Mouse (Mus musculus): ENCODE data around the gene Cdh23.

Cdh23 gene

GRCm38 (mm10) chr10:60279290-60279940 lies 416.9 kb downstream of the Cdh23 start:
- peak in 1 of 2 experiments; percentile 42 for DNase-seq

- no peak for DNase-seq
Measured at GRCm38 (mm10) chr10:60278786-60279185, 417.5 kb downstream of the Cdh23 start.

GRCm38 (mm10) chr10:60278006-60278399 lies 418.3 kb downstream of the Cdh23 start:
- no peak for DNase-seq

GRCm38 (mm10) chr10:60277207-60278005 lies 418.9 kb downstream of the Cdh23 start, which contains the start of gene Psap:
Gene Psap, plus strand, starts transcription at chr10:60277627.
- DNase-seq = peak; percentile 98 to 99

GRCm38 (mm10) chr10:60273382-60273781 lies 422.9 kb downstream of the Cdh23 start:
- DNase-seq = no peak

- DNase-seq = no peak
Measured at GRCm38 (mm10) chr10:60272241-60272640, 424.0 kb downstream of the Cdh23 start.

- no peak for DNase-seq
Measured at GRCm38 (mm10) chr10:60271015-60271414, 425.3 kb downstream of the Cdh23 start.

- no peak for DNase-seq
Measured at GRCm38 (mm10) chr10:60269141-60270064, 426.9 kb downstream of the Cdh23 start.

- no peak for DNase-seq
Measured at GRCm38 (mm10) chr10:60268738-60269137, 427.6 kb downstream of the Cdh23 start.

- no peak for DNase-seq
Measured at GRCm38 (mm10) chr10:60266842-60267401, 429.4 kb downstream of the Cdh23 start.

GRCm38 (mm10) chr10:60265252-60265651 lies 431.0 kb downstream of the Cdh23 start:
- DNase-seq = no peak

- DNase-seq = no peak
Measured at GRCm38 (mm10) chr10:60263351-60263750, 432.9 kb downstream of the Cdh23 start.

- DNase-seq = peak; percentile 50 to 71
Measured at GRCm38 (mm10) chr10:60262386-60262785, 433.9 kb downstream of the Cdh23 start.

- DNase-seq = no peak
Measured at GRCm38 (mm10) chr10:60261530-60261929, 434.8 kb downstream of the Cdh23 start.

GRCm38 (mm10) chr10:60260557-60261294 lies 435.6 kb downstream of the Cdh23 start:
- DNase-seq = no peak

GRCm38 (mm10) chr10:60257261-60257825 lies 438.9 kb downstream of the Cdh23 start:
- no peak for DNase-seq

- no peak for DNase-seq
Measured at GRCm38 (mm10) chr10:60256088-60256487, 440.2 kb downstream of the Cdh23 start.
